Mouse (Mus musculus): ENCODE results near the gene Akr1c19. TPM values are rescaled to one million over a fixed set of nuclear protein-coding genes. Genes with fewer than 3 reads are reported as not detected.

Gene Akr1c19
- polyA plus RNA-seq, 1 experiment from 2014 or later = 0.77 TPM

- H3K27me3 ChIP-seq = no peaks in the 10 kb centered on the region
- 67% methylated on average over 4 of the region's 4 CpGs for WGBS
- no peak for ATAC-seq (ENCODE audit: insufficient number of reproducible peaks, insufficient read depth, low FRiP score, low TSS enrichment)
Observed at GRCm38 (mm10) chr13:4279284-4279683, 50.8 kb downstream of the Akr1c19 start, which contains the start of gene Akr1c12. Akr1c12 (minus strand) TSS chr13:4279433.

DNA sequence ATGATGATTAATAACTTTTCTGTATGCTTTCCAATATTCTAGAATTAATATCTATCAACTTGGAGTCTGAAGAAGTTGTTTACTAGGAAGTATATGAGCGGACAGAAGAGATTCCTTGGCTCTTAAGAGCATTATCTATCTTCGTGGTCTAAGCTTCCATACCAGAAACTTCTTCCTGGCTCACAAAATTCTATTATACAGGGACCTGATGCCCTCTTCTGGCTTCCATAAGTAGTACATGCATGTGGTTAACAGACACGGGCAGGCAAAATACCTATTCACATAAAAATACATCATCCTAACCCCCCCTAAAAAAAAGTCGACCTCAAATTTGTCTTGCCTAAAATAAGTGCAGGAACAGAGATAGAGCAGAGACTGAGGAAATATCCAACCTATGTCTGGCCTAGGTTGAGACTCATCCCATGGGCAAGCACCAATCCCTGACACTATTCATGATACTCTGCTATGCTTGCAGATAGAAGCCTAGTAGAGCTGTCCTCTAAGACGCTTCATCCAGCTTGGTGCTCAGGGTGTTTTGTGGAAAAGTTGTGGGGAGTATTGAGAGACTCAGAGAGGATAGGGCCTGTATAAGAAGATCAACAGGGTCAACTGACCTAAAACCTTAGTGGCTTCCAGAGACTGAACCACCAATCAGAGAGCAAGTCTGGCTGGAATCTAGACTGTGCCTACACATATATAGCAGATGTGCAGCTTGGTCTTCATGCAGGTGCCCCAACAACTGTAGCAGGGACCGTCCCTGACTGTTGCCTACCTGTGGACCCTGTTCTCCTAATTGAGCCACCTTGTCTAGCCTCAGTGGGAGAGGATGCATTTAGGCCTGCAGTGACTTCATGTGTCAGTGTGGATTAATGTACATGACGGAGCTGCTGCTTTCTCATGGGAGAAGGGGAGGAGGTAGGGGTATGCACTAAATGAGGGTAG lies 53.2 kb downstream of the Akr1c19 start:
- H3K27me3 ChIP-seq = no peaks in the 10 kb centered on the region
- no peak overlapping the region for H3K4me2 ChIP-seq (replicated peaks)
- H3K4me1 ChIP-seq = no peaks in the 10 kb centered on the region
- no peak overlapping the region for H3K9ac ChIP-seq
- H3K27ac ChIP-seq = no peak overlapping the region
- no peak overlapping the region for H3K4me3 ChIP-seq
- ATAC-seq (ENCODE audit: insufficient number of reproducible peaks, insufficient read depth, low FRiP score, low TSS enrichment) = no peak; the same call in 1 of the 2 replicates
- H3K9me3 ChIP-seq = no peaks in the 10 kb centered on the region
- no peaks in the 10 kb centered on the region for H3K36me3 ChIP-seq
- WGBS = 39% methylated on average over 7 of the region's 7 CpGs

More at GRCm38 (mm10) chr13:4279284-4279683, 50.8 kb downstream of the Akr1c19 start, which contains the start of gene Akr1c12:
- no peaks in the 10 kb centered on the region for H3K4me1 ChIP-seq
- no peak within 1 kb of the TSS for H3K27ac ChIP-seq
- H3K9me3 ChIP-seq = no peaks in the 10 kb centered on the region
- H3K9ac ChIP-seq = no peak within 1 kb of the TSS
- no peak within 1 kb of the TSS for H3K4me2 ChIP-seq (replicated peaks)
- H3K36me3 ChIP-seq = no peaks in the 10 kb centered on the region
- H3K4me3 ChIP-seq = no peak within 1 kb of the TSS

GRCm38 (mm10) chr13:4296991-4297390 lies 68.5 kb downstream of the Akr1c19 start:
- Histone ChIP-seq H3K4me3 (no peak overlapping the region), H3K27ac (no peak overlapping the region), H3K9me3 (no peaks in the 10 kb centered on the region), H3K4me1 (no peaks in the 10 kb centered on the region), H3K4me2 (replicated peaks) (no peak overlapping the region), H3K36me3 (no peaks in the 10 kb centered on the region), H3K27me3 (no peaks in the 10 kb centered on the region), H3K9ac (no peak overlapping the region)
- WGBS = 91% methylated on average over 4 of the region's 4 CpGs
- no peak for ATAC-seq (ENCODE audit: insufficient number of reproducible peaks, insufficient read depth, low FRiP score, low TSS enrichment)

Other genes starting within 250 kb of the Akr1c19 start
- gene Akr1c14, start 179.7 kb upstream of the Akr1c19 start, polyA plus RNA-seq (2016; fragmentation: Nextera tagmentation; extraction: Ambion mirVana) = 0.46 and 0.81 TPM in 2 replicates
- not detected in 2 replicates for gene Akr1c18, start 78.0 kb upstream of the Akr1c19 start, polyA plus RNA-seq (2016; fragmentation: Nextera tagmentation; extraction: Ambion mirVana)
- gene Akr1c13, start 37.5 kb upstream of the Akr1c19 start, polyA plus RNA-seq (2016; fragmentation: Nextera tagmentation; extraction: Ambion mirVana) = 1.0 and 1.2 TPM in 2 replicates
- gene Akr1c12, start 50.7 kb downstream of the Akr1c19 start, polyA plus RNA-seq (2016; fragmentation: Nextera tagmentation; extraction: Ambion mirVana) = 0.14 and 0.27 TPM in 2 replicates
- gene Akr1c6, start 205.6 kb downstream of the Akr1c19 start, polyA plus RNA-seq (2016; fragmentation: Nextera tagmentation; extraction: Ambion mirVana) = not detected in 2 replicates

Data from embryonic facial prominence, embryonic 12.5 days (tissue).